Mouse (Mus musculus): ENCODE results near the gene Gpc6. TPM values are rescaled to one million over a fixed set of nuclear protein-coding genes. Genes with fewer than 3 reads are reported as not detected.
A peak's percentile ranks its signal among the peaks of the same experiment; 100 is the strongest.

The Gpc6 gene
- polyA plus RNA-seq, 1 experiment from 2014 or later, result 34.9 TPM

DNA sequence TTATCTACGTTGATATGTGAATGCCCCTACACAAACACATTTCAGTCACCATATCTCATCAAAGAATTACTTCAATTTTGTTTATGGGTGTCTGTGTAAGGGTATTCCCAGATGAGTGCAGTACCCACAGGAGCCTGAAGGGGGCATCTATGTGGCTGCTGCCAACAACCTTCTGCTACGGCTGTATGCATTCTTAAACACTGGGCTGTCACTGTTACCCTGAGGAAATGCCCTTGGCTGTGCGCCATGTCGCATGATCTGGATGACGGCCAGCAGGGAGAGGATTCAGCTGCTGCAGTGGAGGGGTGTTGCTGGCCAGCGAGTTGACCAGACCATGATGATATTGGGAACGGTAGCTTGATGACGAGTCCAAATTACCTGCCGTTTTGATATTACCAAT is 954.2 kb downstream of the Gpc6 start:
- 92% methylated on average over 9 of the region's 9 CpGs for WGBS
- H3K27ac ChIP-seq (replicated peaks; ENCODE audit: low read depth, low read length), result no peak overlapping the region
- DNase-seq (ENCODE audit: low spot score) (no peak), ATAC-seq (replicated peaks; ENCODE audit: insufficient number of reproducible peaks, low FRiP score, low TSS enrichment, low read depth) (no peak)
- no peaks in the 10 kb centered on the region for H3K27me3 ChIP-seq (ENCODE audit: control insufficient read depth, insufficient read depth, low read length)
- H3K4me1 ChIP-seq (ENCODE audit: control insufficient read depth, insufficient read depth, low read length), result no peaks in the 10 kb centered on the region
- no peaks in the 10 kb centered on the region for H3K9me3 ChIP-seq (replicated peaks; ENCODE audit: control insufficient read depth, low read length)
- H3K4me3 ChIP-seq (ENCODE audit: low read depth, low read length), result no peak overlapping the region
- H3K9ac ChIP-seq (replicated peaks; ENCODE audit: low read length), result no peak overlapping the region
- no peak overlapping the region for H3K4me2 ChIP-seq (ENCODE audit: low read depth, low read length)
- H3K36me3 ChIP-seq (replicated peaks; ENCODE audit: control insufficient read depth, insufficient read depth, low read depth, low read length), result no peaks in the 10 kb centered on the region

DNA sequence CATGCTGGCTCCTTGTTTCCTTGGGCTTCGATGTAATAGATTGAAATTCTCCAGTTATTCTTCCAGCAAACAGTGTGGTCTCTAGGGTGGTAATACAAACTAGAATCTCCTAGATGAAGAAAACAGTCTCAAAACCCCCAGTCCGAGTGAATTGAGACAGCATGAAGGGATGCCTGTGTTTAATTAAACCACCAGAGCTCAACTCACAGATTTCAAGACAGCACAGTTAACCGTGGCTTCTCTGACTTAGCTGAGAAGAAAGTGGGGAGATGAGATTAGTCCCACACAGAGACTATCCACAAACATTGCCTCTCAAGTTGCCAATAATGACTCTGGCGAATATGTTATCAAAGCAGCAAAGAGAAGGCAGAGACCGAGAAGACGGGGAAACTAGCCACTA is 956.0 kb downstream of the Gpc6 start:
- DNase-seq (ENCODE audit: low spot score), result peak; percentile 38
- no peak overlapping the region for H3K9ac ChIP-seq (replicated peaks; ENCODE audit: low read length)
- no peaks in the 10 kb centered on the region for H3K27me3 ChIP-seq (ENCODE audit: control insufficient read depth, insufficient read depth, low read length)
- H3K4me1 ChIP-seq (ENCODE audit: control insufficient read depth, insufficient read depth, low read length), result no peaks in the 10 kb centered on the region
- H3K36me3 ChIP-seq (replicated peaks; ENCODE audit: control insufficient read depth, insufficient read depth, low read depth, low read length), result no peaks in the 10 kb centered on the region
- H3K4me3 ChIP-seq (ENCODE audit: low read depth, low read length), result no peak overlapping the region
- no peak for ATAC-seq (replicated peaks; ENCODE audit: insufficient number of reproducible peaks, low FRiP score, low TSS enrichment, low read depth)
- WGBS, result 31% methylated on average over 6 of the region's 6 CpGs
- no peak overlapping the region for H3K27ac ChIP-seq (replicated peaks; ENCODE audit: low read depth, low read length)
- no peaks in the 10 kb centered on the region for H3K9me3 ChIP-seq (replicated peaks; ENCODE audit: control insufficient read depth, low read length)
- no peak overlapping the region for H3K4me2 ChIP-seq (ENCODE audit: low read depth, low read length)

DNA sequence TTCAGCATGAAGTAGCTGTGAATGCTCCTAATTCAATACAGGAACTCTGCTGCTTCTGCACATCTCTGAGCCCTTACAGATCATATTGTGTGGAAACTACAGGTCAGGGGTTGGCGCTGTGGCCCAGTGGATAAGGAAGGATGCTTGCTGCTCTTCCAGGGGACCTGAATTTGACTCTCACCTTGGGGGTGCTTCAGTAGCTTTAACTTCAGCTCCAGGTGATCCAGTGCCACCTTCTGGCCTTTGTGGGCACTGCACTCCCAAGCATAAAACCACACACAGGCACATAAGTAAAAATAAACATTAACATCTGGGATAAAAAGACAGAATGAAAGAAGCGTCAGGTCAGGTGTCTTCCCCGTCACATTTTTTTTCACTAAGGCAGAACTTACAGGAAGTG is 957.1 kb downstream of the Gpc6 start:
- H3K36me3 ChIP-seq (replicated peaks; ENCODE audit: control insufficient read depth, insufficient read depth, low read depth, low read length), result no peaks in the 10 kb centered on the region
- ATAC-seq (replicated peaks; ENCODE audit: insufficient number of reproducible peaks, low FRiP score, low TSS enrichment, low read depth), result no peak
- no peaks in the 10 kb centered on the region for H3K4me1 ChIP-seq (ENCODE audit: control insufficient read depth, insufficient read depth, low read length)
- no peak overlapping the region for H3K9ac ChIP-seq (replicated peaks; ENCODE audit: low read length)
- H3K4me3 ChIP-seq (ENCODE audit: low read depth, low read length), result no peak overlapping the region
- no peaks in the 10 kb centered on the region for H3K9me3 ChIP-seq (replicated peaks; ENCODE audit: control insufficient read depth, low read length)
- no peak overlapping the region for H3K27ac ChIP-seq (replicated peaks; ENCODE audit: low read depth, low read length)
- WGBS, result 45% methylated on average over 3 of the region's 3 CpGs
- peak; percentile 64 for DNase-seq (ENCODE audit: low spot score)
- no peaks in the 10 kb centered on the region for H3K27me3 ChIP-seq (ENCODE audit: control insufficient read depth, insufficient read depth, low read length)
- H3K4me2 ChIP-seq (ENCODE audit: low read depth, low read length), result no peak overlapping the region

DNA sequence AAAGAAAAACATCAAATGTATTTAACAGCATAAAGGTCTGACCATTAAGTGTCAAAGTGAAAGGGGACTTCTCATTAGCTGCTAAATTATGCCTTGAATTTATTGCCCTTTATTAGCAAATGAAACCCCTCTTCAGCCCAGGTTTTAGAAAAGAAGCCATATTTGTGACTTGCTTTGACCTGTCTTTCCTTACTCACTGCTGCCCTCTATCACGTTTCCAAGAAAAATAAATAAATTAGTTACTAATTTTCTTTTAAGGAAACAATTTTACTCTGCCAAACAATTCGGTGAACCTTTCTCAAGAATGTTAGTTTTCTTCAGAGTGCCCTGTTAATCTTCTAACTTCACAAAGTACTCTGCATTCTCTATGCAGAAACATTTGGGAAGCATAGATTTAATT is 964.5 kb downstream of the Gpc6 start:
- Histone ChIP-seq H3K36me3 (replicated peaks; ENCODE audit: control insufficient read depth, insufficient read depth, low read depth, low read length) (no peaks in the 10 kb centered on the region), H3K4me1 (ENCODE audit: control insufficient read depth, insufficient read depth, low read length) (no peaks in the 10 kb centered on the region), H3K4me2 (ENCODE audit: low read depth, low read length) (no peak overlapping the region), H3K27ac (replicated peaks; ENCODE audit: low read depth, low read length) (no peak overlapping the region), H3K4me3 (ENCODE audit: low read depth, low read length) (no peak overlapping the region), H3K9me3 (replicated peaks; ENCODE audit: control insufficient read depth, low read length) (no peaks in the 10 kb centered on the region), H3K9ac (replicated peaks; ENCODE audit: low read length) (no peak overlapping the region), H3K27me3 (ENCODE audit: control insufficient read depth, insufficient read depth, low read length) (no peaks in the 10 kb centered on the region)
- DNase-seq (ENCODE audit: low spot score), result no peak
- 52% methylated on average over 2 of the region's 2 CpGs for WGBS
- ATAC-seq (replicated peaks; ENCODE audit: insufficient number of reproducible peaks, low FRiP score, low TSS enrichment, low read depth), result no peak

DNA sequence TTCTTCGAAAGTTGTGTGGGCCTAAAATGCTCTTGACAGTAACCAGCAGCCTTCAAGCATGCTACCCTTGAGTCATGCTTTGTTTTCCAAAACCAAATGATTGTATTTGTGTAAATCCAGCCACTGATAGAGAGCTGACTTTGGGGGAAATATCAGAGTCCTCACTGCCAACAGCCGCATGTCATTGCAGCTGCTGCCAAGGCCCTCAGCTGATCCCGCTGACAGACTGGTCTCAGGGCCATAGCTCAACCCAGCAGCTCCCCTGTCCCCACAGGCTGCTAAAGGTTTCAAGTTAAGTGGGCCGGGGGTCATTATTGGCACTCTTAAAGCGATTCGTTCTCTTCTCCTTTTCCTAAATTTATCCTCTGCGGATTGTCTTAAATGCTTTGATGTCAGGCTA is 966.3 kb downstream of the Gpc6 start:
- Histone ChIP-seq H3K4me3 (ENCODE audit: low read depth, low read length) (no peak overlapping the region), H3K4me2 (ENCODE audit: low read depth, low read length) (no peak overlapping the region), H3K9ac (replicated peaks; ENCODE audit: low read length) (no peak overlapping the region), H3K4me1 (ENCODE audit: control insufficient read depth, insufficient read depth, low read length) (no peaks in the 10 kb centered on the region), H3K9me3 (replicated peaks; ENCODE audit: control insufficient read depth, low read length) (no peaks in the 10 kb centered on the region), H3K27ac (replicated peaks; ENCODE audit: low read depth, low read length) (no peak overlapping the region), H3K36me3 (replicated peaks; ENCODE audit: control insufficient read depth, insufficient read depth, low read depth, low read length) (no peaks in the 10 kb centered on the region), H3K27me3 (ENCODE audit: control insufficient read depth, insufficient read depth, low read length) (no peaks in the 10 kb centered on the region)
- ATAC-seq (replicated peaks; ENCODE audit: insufficient number of reproducible peaks, low FRiP score, low TSS enrichment, low read depth), result no peak
- 78% methylated on average over 7 of the region's 7 CpGs for WGBS
- no peak for DNase-seq (ENCODE audit: low spot score)

DNA sequence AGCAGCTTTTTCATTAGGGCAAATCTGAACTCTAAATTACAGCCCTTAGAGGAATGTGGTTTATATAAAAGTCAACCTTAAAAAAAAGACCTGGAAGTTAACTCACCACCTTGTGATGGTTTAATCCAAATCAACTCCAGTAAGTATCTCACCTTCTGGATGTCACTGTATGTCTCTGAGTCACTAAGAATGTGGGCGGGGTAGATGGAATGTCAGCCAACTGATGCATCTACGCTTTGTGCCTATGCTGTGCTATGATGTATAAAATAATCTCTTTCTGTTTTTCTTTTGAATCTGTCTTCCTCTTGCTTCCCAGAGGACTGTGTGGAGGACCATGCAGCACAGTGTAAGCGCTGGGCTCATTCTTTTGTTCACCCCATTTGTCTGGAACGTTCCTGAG is 966.9 kb downstream of the Gpc6 start:
- no peak for ATAC-seq (replicated peaks; ENCODE audit: insufficient number of reproducible peaks, low FRiP score, low TSS enrichment, low read depth)
- Histone ChIP-seq H3K9me3 (replicated peaks; ENCODE audit: control insufficient read depth, low read length) (no peaks in the 10 kb centered on the region), H3K27ac (replicated peaks; ENCODE audit: low read depth, low read length) (no peak overlapping the region), H3K27me3 (ENCODE audit: control insufficient read depth, insufficient read depth, low read length) (no peaks in the 10 kb centered on the region), H3K4me1 (ENCODE audit: control insufficient read depth, insufficient read depth, low read length) (no peaks in the 10 kb centered on the region), H3K36me3 (replicated peaks; ENCODE audit: control insufficient read depth, insufficient read depth, low read depth, low read length) (no peaks in the 10 kb centered on the region), H3K4me2 (ENCODE audit: low read depth, low read length) (no peak overlapping the region), H3K4me3 (ENCODE audit: low read depth, low read length) (no peak overlapping the region), H3K9ac (replicated peaks; ENCODE audit: low read length) (no peak overlapping the region)
- WGBS, result 90% methylated on average over 4 of the region's 4 CpGs
- no peak for DNase-seq (ENCODE audit: low spot score)

DNA sequence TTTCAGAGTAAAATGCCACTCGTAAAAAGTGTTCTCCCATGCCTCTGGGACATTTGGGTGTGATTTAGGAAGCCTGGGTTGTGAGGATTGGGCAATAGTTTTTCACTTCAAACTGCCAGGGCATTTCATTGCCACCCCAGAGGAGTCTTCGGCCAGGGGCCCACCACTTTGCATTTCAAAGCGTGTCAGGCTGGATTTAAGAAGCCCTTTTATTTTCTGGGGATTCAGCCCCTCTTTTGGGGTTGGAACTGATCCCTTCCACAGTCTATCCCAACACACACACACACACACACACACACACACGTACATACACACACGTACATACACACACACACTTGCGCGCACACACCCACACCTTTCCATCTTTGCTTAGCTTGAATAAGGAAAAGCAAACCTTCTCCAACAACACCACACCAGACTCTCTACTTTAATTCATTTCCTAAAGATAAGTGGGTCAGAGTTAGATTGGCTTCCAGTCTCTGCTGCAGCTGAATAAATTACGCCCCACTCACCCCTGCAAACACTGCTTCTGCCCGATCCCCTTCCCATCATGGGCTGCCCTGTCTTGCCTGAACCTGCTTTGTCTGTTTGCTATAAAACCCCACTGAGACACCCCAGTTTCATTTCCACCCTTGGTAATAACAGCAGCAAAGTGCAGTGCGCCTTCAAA is 969.9 kb downstream of the Gpc6 start:
- Histone ChIP-seq H3K9ac (replicated peaks; ENCODE audit: low read length) (no peak overlapping the region), H3K27me3 (ENCODE audit: control insufficient read depth, insufficient read depth, low read length) (no peaks in the 10 kb centered on the region), H3K27ac (replicated peaks; ENCODE audit: low read depth, low read length) (no peak overlapping the region), H3K4me1 (ENCODE audit: control insufficient read depth, insufficient read depth, low read length) (no peaks in the 10 kb centered on the region), H3K4me2 (ENCODE audit: low read depth, low read length) (no peak overlapping the region), H3K36me3 (replicated peaks; ENCODE audit: control insufficient read depth, insufficient read depth, low read depth, low read length) (no peaks in the 10 kb centered on the region), H3K9me3 (replicated peaks; ENCODE audit: control insufficient read depth, low read length) (no peaks in the 10 kb centered on the region), H3K4me3 (ENCODE audit: low read depth, low read length) (no peak overlapping the region)
- no peak for ATAC-seq (replicated peaks; ENCODE audit: insufficient number of reproducible peaks, low FRiP score, low TSS enrichment, low read depth)
- WGBS, result 85% methylated on average over 10 of the region's 10 CpGs
- DNase-seq (ENCODE audit: low spot score), result no peak

DNA sequence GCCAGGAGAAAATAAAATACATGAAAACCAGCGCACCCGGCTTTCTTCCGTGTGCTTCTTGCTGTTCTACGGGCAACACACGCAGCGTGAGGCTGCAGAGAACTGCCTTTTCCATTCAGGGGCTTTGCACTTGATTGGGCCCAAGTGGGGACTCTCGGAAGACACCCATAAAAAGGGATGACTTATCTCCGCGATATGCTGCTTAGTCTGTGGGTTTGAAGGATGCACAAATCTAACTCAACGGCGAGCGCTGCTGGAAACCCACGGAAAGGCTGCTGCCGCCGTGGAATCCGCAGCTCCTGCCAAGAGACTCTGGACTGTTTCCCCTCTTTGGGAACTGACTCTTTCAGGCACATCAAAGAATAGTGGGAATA is 970.4 kb downstream of the Gpc6 start:
- H3K4me1 ChIP-seq (ENCODE audit: control insufficient read depth, insufficient read depth, low read length), result no peaks in the 10 kb centered on the region
- WGBS, result 88% methylated on average over 16 of the region's 16 CpGs
- no peaks in the 10 kb centered on the region for H3K36me3 ChIP-seq (replicated peaks; ENCODE audit: control insufficient read depth, insufficient read depth, low read depth, low read length)
- ATAC-seq (replicated peaks; ENCODE audit: insufficient number of reproducible peaks, low FRiP score, low TSS enrichment, low read depth) (no peak), DNase-seq (ENCODE audit: low spot score) (no peak)
- no peaks in the 10 kb centered on the region for H3K9me3 ChIP-seq (replicated peaks; ENCODE audit: control insufficient read depth, low read length)
- H3K27me3 ChIP-seq (ENCODE audit: control insufficient read depth, insufficient read depth, low read length), result no peaks in the 10 kb centered on the region
- no peak overlapping the region for H3K9ac ChIP-seq (replicated peaks; ENCODE audit: low read length)
- H3K27ac ChIP-seq (replicated peaks; ENCODE audit: low read depth, low read length), result no peak overlapping the region
- H3K4me2 ChIP-seq (ENCODE audit: low read depth, low read length), result no peak overlapping the region
- no peak overlapping the region for H3K4me3 ChIP-seq (ENCODE audit: low read depth, low read length)

Measured in embryonic facial prominence, embryonic 11.5 days (tissue).